Mouse (Mus musculus): Measurements from ENCODE around the gene Bicra.

Bicra gene

DNA sequence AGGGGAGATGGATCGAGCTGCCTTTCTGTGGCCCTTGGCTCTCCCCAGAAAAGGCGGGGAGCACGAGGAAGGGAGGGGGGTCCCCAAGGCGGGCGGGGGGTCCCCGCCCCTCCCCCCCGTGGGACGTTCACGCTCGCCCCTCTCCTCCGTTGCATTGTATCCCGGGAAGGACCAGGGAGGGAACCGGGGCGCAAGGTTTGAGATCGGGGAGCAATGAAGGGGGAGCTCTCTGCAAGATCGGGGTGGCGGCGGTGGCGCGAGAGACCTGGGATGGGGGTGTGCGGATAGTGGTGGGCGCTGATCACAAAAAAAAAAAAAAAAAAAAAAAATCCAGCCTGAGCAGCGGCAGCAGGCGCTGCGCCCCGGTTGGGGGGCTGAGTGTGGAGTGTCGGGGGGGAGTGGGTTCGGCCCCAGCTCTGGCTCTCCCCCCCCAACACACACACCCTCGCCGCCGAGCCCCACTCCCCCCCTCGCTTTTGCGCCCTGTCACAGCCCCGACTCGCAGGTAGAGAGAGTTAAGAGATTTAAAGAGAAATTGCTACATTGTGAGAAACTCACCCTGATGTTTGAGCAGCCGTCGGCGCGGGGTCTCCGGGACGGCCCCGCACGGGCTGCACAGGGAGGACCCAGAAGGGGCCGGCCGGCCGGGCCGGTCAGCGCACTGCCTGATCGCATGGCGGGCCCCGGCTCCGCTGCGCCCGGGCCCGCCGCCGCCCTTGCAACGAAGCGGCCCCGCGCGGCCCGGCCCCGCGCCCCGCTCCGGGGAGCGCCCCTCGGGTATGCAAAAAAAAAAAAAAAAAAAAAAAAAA lies at the start of gene Bicra:
Bicra (minus strand) TSS at position 584 of the 809 bp plus-strand sequence.
- in situ Hi-C loops (cut with MseI, MboI), result loop anchor here in 1 of 2 experiments (10.0 kb wide), 1 partner anchor 63 kb away; no protein-coding TSS in a partner anchor

- in situ Hi-C loops (cut with MseI, MboI), result no loop called here
Observed at GRCm38 (mm10) chr7:16094592-16094991, 46.9 kb upstream of the Bicra start.

DNA sequence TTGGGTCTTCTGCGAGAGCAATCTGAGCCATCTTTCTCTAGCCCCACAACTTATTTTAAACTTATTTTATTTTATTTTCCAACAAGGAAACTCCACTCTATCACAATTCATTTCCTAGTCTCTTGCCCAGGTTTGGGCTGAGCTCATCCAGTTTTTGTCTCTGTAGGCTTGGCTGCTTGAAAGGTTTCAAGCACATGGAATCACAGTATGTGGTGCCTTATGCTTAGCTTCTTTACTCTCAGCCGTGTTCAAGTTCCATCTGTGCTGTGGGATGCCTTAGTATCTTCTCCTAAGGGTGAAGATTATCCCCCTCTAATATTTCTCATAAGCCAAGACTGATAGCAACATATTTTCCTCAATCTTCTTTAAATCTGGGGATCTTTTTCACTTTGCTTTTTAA lies 39.9 kb upstream of the Bicra start:
- in situ Hi-C loops (cut with MseI, MboI), result no loop called here

DNA sequence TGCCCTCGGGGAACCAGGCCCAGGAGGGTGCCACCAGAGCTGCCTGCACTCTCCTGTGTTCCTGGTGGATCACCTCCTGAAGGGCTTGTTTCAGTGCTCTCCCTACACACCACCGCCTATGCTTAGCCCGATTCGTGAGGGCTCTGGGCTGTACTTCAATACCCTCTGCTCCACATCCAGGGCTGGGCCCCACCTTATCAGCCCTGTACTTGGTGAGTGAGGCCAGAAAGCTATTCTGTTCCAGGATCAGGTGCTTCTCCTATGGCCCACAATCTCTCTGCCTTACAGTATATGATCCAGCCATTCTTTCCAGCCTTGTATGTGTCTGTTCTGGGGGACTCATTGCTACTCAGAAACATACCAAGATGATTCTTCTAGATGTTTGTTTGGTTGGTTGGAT lies 35.6 kb upstream of the Bicra start:
- in situ Hi-C loops (cut with MseI, MboI), result no loop called here

GRCm38 (mm10) chr7:16080581-16080980 lies 32.9 kb upstream of the Bicra start:
- in situ Hi-C loops (cut with MseI, MboI), result no loop called here

- in situ Hi-C loops (cut with MseI, MboI), result no loop called here
Observed at GRCm38 (mm10) chr7:16079947-16080346, 32.2 kb upstream of the Bicra start.

GRCm38 (mm10) chr7:16071906-16072305 lies 24.2 kb upstream of the Bicra start:
- in situ Hi-C loops (cut with MseI, MboI), result no loop called here

DNA sequence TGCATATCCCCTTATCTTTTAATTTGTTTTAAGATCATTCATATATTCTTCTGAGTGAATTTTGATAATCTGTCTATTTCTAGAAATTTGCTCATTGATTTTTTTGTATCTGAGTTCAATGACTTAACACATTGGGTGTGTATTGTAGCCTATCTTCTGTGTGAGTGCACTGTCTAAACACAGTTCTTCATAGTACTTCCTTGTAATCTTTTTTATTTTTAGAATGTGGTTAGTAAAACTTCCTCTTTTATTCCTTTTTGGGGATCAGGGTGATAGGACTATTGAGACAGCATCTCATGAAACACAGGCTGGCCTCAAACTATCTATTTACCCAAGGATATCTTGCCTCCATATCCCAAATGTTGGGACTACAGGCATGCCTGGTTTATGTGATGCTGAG lies 23.1 kb upstream of the Bicra start:
- in situ Hi-C loops (cut with MseI, MboI), result no loop called here

- in situ Hi-C loops (cut with MseI, MboI), result no loop called here
Observed at GRCm38 (mm10) chr7:16063490-16063889, 15.8 kb upstream of the Bicra start.

GRCm38 (mm10) chr7:16062099-16062420 lies 14.3 kb upstream of the Bicra start:
- in situ Hi-C loops (cut with MseI, MboI), result no loop called here

DNA sequence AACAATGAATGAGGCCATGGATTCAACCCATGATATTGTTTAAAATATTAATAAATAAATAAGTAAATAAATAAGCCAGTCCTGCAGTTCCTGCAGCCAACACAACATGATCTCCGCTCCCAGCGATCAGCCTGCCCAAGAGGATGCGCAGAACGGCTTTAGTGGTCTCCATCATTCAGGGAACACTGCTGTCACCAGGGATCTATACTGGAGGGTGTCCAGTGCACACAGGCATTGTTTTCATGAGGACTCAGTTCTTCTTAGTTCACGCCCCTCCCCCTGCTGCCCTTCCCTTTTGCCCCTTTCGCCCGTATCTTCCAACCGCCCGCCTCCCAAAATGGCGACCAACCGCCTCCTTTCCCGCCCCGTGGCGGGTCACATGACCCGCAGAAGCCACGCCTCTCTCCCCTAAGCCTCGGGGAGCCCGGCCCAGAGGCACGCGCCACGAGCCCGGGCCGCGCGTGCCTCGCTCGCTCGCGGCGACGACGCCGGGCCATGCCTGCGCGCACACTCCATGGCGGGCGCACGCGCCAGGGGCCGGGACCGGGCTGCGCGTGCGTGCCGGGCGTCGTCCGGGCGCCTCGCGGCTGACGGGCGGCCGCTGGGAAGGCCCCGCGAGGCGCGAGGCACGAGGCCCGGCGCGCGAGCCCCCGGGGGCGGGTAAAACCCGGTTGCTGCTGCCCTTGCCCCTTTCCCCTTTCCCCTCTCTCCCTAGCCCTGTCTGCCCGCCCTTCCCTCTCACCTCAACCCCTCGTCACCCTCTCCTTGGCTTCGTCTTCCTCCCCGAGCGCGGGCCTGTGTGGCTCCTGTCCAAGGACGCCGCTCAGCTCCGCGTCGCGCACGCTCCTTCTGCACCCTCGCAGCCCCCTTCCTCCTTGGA lies 13.7 kb upstream of the Bicra start, which contains the start of gene Zfp541:
Zfp541 (plus strand) TSS at position 596 of the 880 bp plus-strand sequence.
- in situ Hi-C loops (cut with MseI, MboI), result no loop called here

GRCm38 (mm10) chr7:16057136-16057534 lies 9.4 kb upstream of the Bicra start:
- in situ Hi-C loops (cut with MseI, MboI), result no loop called here

DNA sequence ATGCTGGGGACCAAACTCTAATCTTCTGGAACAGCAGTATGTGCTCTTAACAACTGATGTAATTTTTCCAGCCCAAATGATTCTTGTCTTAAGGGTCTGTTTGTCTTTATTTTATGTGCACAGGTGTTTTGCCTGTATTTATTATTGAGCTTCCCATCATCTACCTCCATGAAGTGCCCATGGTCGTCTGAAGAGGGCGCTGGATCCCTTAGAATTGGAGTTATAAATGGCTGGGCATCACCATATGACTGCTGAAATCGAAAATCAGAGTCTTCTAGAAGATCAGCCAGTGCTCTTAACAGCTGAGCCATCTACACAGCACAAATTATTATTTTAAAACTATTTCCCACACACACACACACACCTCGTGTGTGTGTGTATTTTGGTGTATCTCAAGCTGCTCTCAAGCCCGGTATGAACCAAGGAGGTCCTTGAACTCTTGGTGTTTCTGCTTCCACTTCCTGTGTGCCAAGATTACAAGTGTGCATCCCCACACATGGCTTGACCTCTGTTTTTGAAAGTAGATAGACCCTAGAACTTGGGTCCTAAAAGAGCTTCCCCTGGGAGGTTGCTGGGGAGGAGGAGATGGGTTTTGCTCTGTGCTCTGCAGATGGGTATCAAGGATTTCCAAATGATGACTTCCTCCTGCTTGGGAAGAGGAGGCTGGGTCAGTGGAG lies 8.9 kb upstream of the Bicra start:
- in situ Hi-C loops (cut with MseI, MboI), result no loop called here

DNA sequence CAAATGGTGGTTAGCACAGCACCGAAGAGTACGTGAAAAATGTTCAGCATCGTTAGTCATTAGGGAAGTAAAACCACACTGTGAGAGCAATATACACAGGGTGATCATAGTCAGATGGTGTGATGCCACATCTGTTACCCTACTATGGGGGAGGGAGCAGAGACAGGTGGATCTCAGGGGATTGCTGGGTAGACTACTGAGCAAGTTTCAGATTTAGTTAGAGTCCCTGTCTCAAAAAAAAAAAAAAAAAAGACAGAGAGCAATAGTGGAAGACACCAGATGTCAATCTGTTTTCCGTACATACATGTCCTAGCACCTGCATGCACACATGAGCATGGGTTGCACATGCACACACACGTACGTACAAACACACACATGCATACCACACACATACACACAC lies 7.9 kb upstream of the Bicra start:
- in situ Hi-C loops (cut with MseI, MboI), result no loop called here

DNA sequence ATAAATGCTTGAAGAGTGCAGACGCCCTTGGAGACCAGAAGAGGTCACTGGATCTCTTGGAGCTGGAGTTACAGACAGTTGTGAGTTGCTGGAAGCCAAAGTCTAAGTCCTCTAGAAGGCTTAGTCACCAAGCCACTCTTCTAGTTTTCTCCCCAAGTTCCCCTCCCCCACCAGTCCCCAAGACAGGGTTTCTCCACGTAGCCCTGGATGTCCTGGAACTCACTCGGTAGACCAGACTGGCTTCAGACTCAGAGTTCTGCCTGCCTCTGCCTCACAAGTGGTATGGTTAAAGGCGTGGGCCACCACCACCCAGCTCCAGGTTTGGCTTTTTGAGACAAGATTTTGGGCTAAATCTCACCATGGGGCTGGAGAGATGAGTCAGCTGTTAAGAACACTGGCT lies 7.2 kb upstream of the Bicra start:
- in situ Hi-C loops (cut with MseI, MboI), result loop anchor here in 1 of 2 experiments (5.0 kb wide), 1 partner anchor 78 kb away; no protein-coding TSS in a partner anchor

GRCm38 (mm10) chr7:16053105-16053504 lies 5.4 kb upstream of the Bicra start:
- in situ Hi-C loops (cut with MseI, MboI), result loop anchor here in 1 of 2 experiments (5.0 kb wide), 1 partner anchor 76 kb away; no protein-coding TSS in a partner anchor

DNA sequence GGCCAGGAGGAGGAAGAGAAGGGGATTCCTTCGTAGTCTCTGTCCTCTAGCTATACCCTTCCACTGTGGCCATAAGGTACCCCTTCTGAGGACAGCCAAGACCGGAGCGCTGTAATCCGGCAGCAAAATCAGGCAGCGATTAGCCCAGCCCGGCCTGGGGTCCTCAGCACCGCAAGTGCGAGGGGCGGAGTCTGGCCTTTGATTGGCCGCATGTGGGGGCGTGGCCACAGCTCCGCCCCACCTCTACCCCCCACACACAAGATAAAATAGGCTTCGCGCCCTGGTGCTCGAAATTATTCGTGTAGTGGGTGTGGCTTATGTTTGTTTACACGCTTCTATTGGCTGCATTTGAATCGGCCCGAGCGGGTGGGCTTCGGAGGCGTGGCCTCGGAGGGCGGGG lies 5.0 kb upstream of the Bicra start:
- in situ Hi-C loops (cut with MseI, MboI), result loop anchor here in 1 of 2 experiments (5.0 kb wide), 1 partner anchor 75 kb away; no protein-coding TSS in a partner anchor

GRCm38 (mm10) chr7:16051883-16052595 lies 4.3 kb upstream of the Bicra start:
- in situ Hi-C loops (cut with MseI, MboI), result loop anchor here in 1 of 2 experiments (5.0 kb wide), 1 partner anchor 75 kb away; no protein-coding TSS in a partner anchor

GRCm38 (mm10) chr7:16050600-16050999 lies 2.9 kb upstream of the Bicra start:
- in situ Hi-C loops (cut with MseI, MboI), result loop anchor here in 1 of 2 experiments (5.0 kb wide), 1 partner anchor 73 kb away; no protein-coding TSS in a partner anchor

DNA sequence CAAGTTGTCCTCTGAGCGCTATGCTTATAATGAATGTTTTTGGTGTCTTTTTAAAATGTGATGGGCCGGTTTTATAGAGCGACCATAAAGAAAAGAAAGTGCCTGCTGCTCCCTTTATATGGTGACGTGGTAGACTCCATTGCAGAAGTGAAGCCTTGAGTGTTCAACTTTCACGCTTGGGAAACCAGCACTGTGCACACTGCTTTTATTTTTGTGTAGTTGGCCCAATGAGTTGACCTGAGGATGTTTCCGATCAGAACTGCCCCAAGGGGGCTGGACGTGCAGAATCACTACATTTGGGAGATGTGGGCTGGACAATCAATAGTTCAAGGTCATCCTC lies 1.8 kb upstream of the Bicra start:
- in situ Hi-C loops (cut with MseI, MboI), result loop anchor here in 1 of 2 experiments (10.0 kb wide), 1 partner anchor 65 kb away; no protein-coding TSS in a partner anchor

Measured in mouse trophoblast stem cell (cell line).